Mouse (Mus musculus) lung, embryonic 14.5 days (tissue): Measurements from ENCODE around the gene Ninl. TPM values are rescaled to one million over a fixed set of nuclear protein-coding genes. Genes with fewer than 3 reads are reported as not detected.

ENCODE experiments used
- ATAC-seq: fragments of 200-750 bp; cut with Nextera tagmentation; 2 replicates; pipeline ENCODE4 v1.8.0; 2017; ENCODE audit warnings: mild to moderate bottlenecking, moderate TSS enrichment, moderate library complexity; ENCODE audit not compliant: insufficient read depth
- DNase-seq: peaks from one replicate; pipeline ENCODE4 v3.0.0-alpha.2; 2015
- H3K27ac ChIP-seq: fragments of 300-500 bp; sonication (generic); 2 replicates; pipeline ENCODE4 v1.5.1; 2014; ENCODE audit warnings: low read depth, mild to moderate bottlenecking, moderate library complexity
- H3K27me3 ChIP-seq: fragments of 300-500 bp; sonication (generic); 2 replicates; pipeline ENCODE4 v1.6.1; 2014; ENCODE audit warnings: low read length, control low read depth; ENCODE audit not compliant: insufficient read depth
- H3K36me3 ChIP-seq: fragments of 300-500 bp; sonication (generic); 2 replicates; pipeline ENCODE4 v1.6.1; 2014; ENCODE audit warnings: control low read depth; ENCODE audit not compliant: insufficient read depth
- H3K4me1 ChIP-seq: fragments of 300-500 bp; sonication (generic); 2 replicates; pipeline ENCODE4 v1.6.1; 2014; ENCODE audit warnings: antibody characterized with exemption, control low read depth; ENCODE audit not compliant: insufficient read depth
- H3K4me2 ChIP-seq: fragments of 300-500 bp; sonication (generic); 2 replicates; pipeline ENCODE4 v1.6.1; 2014; ENCODE audit warnings: mild to moderate bottlenecking
- H3K4me3 ChIP-seq: fragments of 300-500 bp; sonication (generic); 2 replicates; pipeline ENCODE4 v1.5.1; 2014; ENCODE audit warnings: low read depth, low read length
- H3K9ac ChIP-seq: fragments of 300-500 bp; sonication (generic); 2 replicates; pipeline ENCODE4 v1.6.1; 2014
- H3K9me3 ChIP-seq: fragments of 300-500 bp; sonication (generic); 2 replicates; pipeline ENCODE4 v1.6.1; 2016; ENCODE audit warnings: low read depth, low read length, control low read depth
- CTCF ChIP-seq: IDR thresholded peaks from 2 replicates; pipeline ENCODE4 v1.5.1; 2016; ENCODE audit warnings: antibody characterized with exemption, low read depth
- WGBS: fragments of 180-500 bp; shearing (Covaris S2); extraction: QIAGEN DNeasy Blood & Tissue Kit; methylation state at CpG from one replicate; pipeline ENCODE4 v1.1.7; 2014; 5-methylcytosine and 5-hydroxymethylcytosine counted together
- polyA plus RNA-seq: library from polyadenylated mRNA; unstranded; fragments of >200 nt; fragmentation: Nextera tagmentation; extraction: Ambion mirVana; gene quantifications from 2 replicates; pipeline ENCODE4 v1.2.1, GENCODE M21; 2014

The Ninl gene
- polyA plus RNA-seq, 1 experiment from 2014 or later: 20.3 TPM

GRCm38 (mm10) chr2:150933482-150933881 lies 105.7 kb downstream of the Ninl start:
- Histone ChIP-seq H3K4me2 (no peak overlapping the region), H3K4me3 (no peak overlapping the region), H3K4me1 (no peaks in the 10 kb centered on the region), H3K9ac (no peak overlapping the region), H3K27me3 (no peaks in the 10 kb centered on the region), H3K27ac (no peak overlapping the region), H3K9me3 (no peaks in the 10 kb centered on the region), H3K36me3 (peaks cover 61% of the 10 kb centered on the region)
- 78% methylated on average over 19 of the region's 19 CpGs for WGBS
- DNase-seq (no peak), ATAC-seq (no peak)
- no peak for TF ChIP-seq CTCF

DNA sequence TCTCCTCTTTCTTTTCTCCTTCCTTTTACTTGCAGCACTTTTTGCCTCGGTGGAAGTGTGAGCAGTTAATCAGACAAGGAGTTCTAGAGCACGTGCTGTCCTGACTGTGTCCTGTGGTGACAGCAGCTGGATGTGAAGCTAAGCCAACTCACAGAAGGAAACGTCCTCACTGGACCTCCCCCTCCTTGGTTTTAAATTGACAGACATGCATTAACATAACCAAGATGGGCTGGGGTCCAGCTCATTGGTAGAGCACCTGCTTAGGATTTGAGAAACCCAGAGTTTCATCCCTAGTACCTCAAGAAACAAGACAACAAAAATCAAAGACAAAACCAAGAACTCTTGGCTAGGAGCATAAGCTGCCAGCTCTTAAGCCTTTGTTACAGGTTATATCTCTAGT lies 108.4 kb downstream of the Ninl start:
- Histone ChIP-seq H3K27me3 (no peaks in the 10 kb centered on the region), H3K27ac (no peak overlapping the region), H3K9ac (no peak overlapping the region), H3K4me3 (no peak overlapping the region), H3K4me2 (no peak overlapping the region), H3K9me3 (no peaks in the 10 kb centered on the region), H3K4me1 (no peaks in the 10 kb centered on the region), H3K36me3 (peaks cover 56% of the 10 kb centered on the region)
- ATAC-seq: no peak
- no peak for DNase-seq
- 75% methylated on average over 3 of the region's 3 CpGs for WGBS
- TF ChIP-seq CTCF: no peak

- DNase-seq: no peak
- no peak for ATAC-seq
- Histone ChIP-seq H3K9ac (no peak overlapping the region), H3K4me1 (no peaks in the 10 kb centered on the region), H3K9me3 (no peaks in the 10 kb centered on the region), H3K36me3 (peaks cover 47% of the 10 kb centered on the region), H3K4me2 (no peak overlapping the region), H3K27me3 (no peaks in the 10 kb centered on the region), H3K27ac (no peak overlapping the region), H3K4me3 (no peak overlapping the region)
- WGBS: 84% methylated on average over 6 of the region's 6 CpGs
- no peak for TF ChIP-seq CTCF
Measured at GRCm38 (mm10) chr2:150929156-150929555, 110.0 kb downstream of the Ninl start.

- 93% methylated on average over 11 of the region's 11 CpGs for WGBS
Measured at GRCm38 (mm10) chr2:150927038-150927720, 112.0 kb downstream of the Ninl start.

DNA sequence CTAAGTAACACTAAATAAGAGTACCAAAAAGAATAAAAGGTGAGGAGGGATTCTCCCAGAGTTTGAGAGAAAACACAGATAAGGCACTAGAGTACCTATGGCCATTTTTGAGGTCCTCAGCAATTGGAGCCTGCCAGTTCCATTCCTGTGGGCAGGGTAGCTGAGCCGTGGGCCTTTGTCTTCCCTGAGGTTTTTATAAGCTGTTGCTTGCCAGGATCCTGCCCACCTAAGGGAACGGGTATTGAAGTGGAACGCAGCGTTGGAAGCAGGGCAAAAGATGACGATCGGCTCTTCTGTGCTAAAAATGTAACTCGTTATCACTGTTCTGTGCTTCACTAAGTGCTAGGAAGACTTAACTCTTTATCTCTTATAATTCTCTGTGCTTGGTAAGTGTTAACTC lies 115.7 kb downstream of the Ninl start:
- Histone ChIP-seq H3K27ac (no peak overlapping the region), H3K4me2 (no peak overlapping the region), H3K9me3 (no peaks in the 10 kb centered on the region), H3K27me3 (no peaks in the 10 kb centered on the region), H3K9ac (no peak overlapping the region), H3K4me3 (no peak overlapping the region), H3K4me1 (no peaks in the 10 kb centered on the region), H3K36me3 (peaks cover 27% of the 10 kb centered on the region)
- 86% methylated on average over 7 of the region's 7 CpGs for whole genome bisulfite sequencing
- no peak for DNase-seq
- no peak for TF ChIP-seq CTCF
- ATAC-seq: no peak

More at GRCm38 (mm10) chr2:150927038-150927720, 112.0 kb downstream of the Ninl start:
- ATAC-seq (no peak), DNase-seq (no peak)
- Histone ChIP-seq H3K27ac (no peak overlapping the region), H3K4me3 (no peak overlapping the region), H3K9me3 (no peaks in the 10 kb centered on the region), H3K4me1 (no peaks in the 10 kb centered on the region), H3K9ac (no peak overlapping the region), H3K4me2 (no peak overlapping the region), H3K36me3 (peaks cover 45% of the 10 kb centered on the region), H3K27me3 (no peaks in the 10 kb centered on the region)
- TF ChIP-seq CTCF: no peak

- 88% methylated on average over 3 of the region's 3 CpGs for WGBS
- DNase-seq (no peak), ATAC-seq (no peak)
- Histone ChIP-seq H3K36me3 (peaks cover 30% of the 10 kb centered on the region), H3K4me3 (no peak overlapping the region), H3K27me3 (no peaks in the 10 kb centered on the region), H3K27ac (no peak overlapping the region), H3K9ac (no peak overlapping the region), H3K9me3 (no peaks in the 10 kb centered on the region), H3K4me1 (no peaks in the 10 kb centered on the region), H3K4me2 (no peak overlapping the region)
- TF ChIP-seq CTCF: no peak
Measured at GRCm38 (mm10) chr2:150923026-150923425, 116.2 kb downstream of the Ninl start.

DNA sequence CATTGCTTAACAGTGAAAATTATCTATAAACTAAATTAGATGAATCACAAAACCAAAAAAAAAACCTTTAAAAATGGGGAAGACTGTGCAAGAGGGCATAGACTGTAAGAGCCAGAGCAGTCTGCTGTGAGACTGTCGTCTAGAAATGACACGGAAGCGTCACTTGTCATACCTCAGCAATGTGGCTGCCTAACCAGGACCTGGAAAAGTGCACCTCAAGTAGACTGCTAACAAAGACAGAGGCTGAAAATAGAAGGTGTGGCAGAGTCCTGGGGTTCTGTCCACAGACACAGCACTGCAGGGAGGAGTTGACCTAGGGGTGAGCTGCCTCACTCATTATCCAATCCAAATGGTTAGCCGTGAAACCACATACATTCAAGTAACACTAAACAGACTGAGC lies 117.0 kb downstream of the Ninl start:
- no peak for ATAC-seq
- 85% methylated on average over 4 of the region's 4 CpGs for WGBS
- H3K9ac ChIP-seq: no peak overlapping the region

DNA sequence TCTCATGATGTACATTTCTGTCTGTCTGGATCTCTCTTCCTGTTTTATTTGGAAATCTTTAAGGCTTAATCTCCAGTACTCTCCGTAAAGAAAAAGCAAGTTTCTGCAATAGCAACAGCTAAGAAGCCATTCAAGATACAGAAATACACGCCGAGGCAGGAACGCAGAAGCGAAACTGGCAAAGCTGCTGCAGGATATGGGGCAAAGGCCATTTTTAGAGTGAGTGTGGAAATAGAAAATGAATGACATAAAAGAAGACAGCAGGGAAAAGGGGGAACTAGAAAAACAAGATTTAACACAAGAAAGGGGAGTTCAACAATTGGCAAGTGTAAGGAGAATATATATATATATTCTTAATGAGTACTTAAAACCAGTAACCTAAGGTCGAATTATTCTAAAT lies 117.5 kb downstream of the Ninl start:
- peaks cover 28% of the 10 kb centered on the region for H3K36me3 ChIP-seq
- no peak for ATAC-seq

More for the DNA sequence above, 117.0 kb downstream of the Ninl start:
- H3K27me3 ChIP-seq: no peaks in the 10 kb centered on the region
- no peak overlapping the region for H3K4me3 ChIP-seq
- no peaks in the 10 kb centered on the region for H3K9me3 ChIP-seq
- DNase-seq: no peak
- H3K36me3 ChIP-seq: peaks cover 28% of the 10 kb centered on the region
- TF ChIP-seq CTCF: no peak
- H3K27ac ChIP-seq: no peak overlapping the region
- H3K4me2 ChIP-seq: no peak overlapping the region
- no peaks in the 10 kb centered on the region for H3K4me1 ChIP-seq

More for the DNA sequence above, 117.5 kb downstream of the Ninl start:
- Histone ChIP-seq H3K4me3 (no peak overlapping the region), H3K27me3 (no peaks in the 10 kb centered on the region), H3K27ac (no peak overlapping the region), H3K9ac (no peak overlapping the region), H3K4me2 (no peak overlapping the region), H3K4me1 (no peaks in the 10 kb centered on the region), H3K9me3 (no peaks in the 10 kb centered on the region)
- no peak for TF ChIP-seq CTCF
- DNase-seq: no peak
- WGBS: 90% methylated on average over 6 of the region's 6 CpGs
